Mouse (Mus musculus) liver, embryonic 14.5 days (tissue): ENCODE measurements around the gene Psma4.

Experiments used
- CTCF ChIP-seq: IDR thresholded peaks from 2 replicates; pipeline ENCODE4 v1.5.1; 2016; ENCODE audit warnings: antibody characterized with exemption, low read depth, control low read depth
- EP300 ChIP-seq: IDR thresholded peaks from 2 replicates; pipeline ENCODE4 v1.6.1; 2016; ENCODE audit warnings: antibody characterized with exemption, low read depth

- no peak for TF ChIP-seq CTCF
- TF ChIP-seq EP300, result no peak
These were observed 39.8 kb downstream of the Psma4 start for GRCm38 (mm10) chr9:54990362-54990761.
